Mouse (Mus musculus) T-helper 1 cell (primary cell): Measurements from ENCODE around the gene Ermard.

Experiments used
- in situ Hi-C: fragments of 300-600 bp; cut with MboI, MseI; formaldehyde crosslinking; loops from one replicate; pipeline ENCODE4 v1.15.1; 2025; ENCODE audit warnings: high pct_unique_total_duplicates

Ermard gene

GRCm38 (mm10) chr17:15115550-15115949, 74.5 kb downstream of the Ermard start:
- in situ Hi-C loops, result no loop called here

GRCm38 (mm10) chr17:15120096-15120495, 79.1 kb downstream of the Ermard start:
- in situ Hi-C loops, result no loop called here

- in situ Hi-C loops, result no loop called here
Measured at GRCm38 (mm10) chr17:15120569-15120968, 79.6 kb downstream of the Ermard start.

DNA sequence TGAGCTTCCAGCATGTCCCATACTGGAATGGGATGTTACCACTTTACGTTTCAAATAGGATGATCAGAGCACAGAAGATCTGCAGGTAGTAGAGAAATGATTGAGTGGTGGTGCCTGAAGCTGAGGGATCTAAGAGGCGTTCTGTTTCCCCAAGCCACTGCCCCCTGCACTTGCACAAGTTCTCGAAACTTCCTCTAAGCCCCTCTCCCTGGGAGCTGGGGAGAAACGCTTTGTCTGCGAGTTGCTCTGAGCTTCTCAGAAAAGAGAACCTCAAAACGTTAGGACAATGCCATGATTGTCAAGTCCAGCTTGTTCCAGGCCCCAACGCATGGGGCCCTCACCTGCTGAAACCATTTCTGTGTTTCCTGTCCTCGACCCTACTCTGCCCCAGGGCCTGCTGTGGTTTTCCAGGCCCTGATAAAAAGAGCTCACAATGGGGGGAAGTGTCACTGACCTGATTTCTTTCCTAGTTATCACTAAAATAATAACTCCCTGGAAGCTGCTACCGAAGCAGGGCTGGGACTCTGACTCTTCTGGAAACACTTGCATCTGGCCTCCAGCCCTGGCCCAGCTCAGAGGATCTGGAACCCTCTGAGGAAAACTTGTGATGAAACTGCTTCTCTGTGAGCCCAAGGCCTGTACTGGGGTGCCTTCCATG, 88.8 kb downstream of the Ermard start:
- in situ Hi-C loops, result no loop called here

GRCm38 (mm10) chr17:15130288-15130656, 89.3 kb downstream of the Ermard start:
- in situ Hi-C loops, result no loop called here

DNA sequence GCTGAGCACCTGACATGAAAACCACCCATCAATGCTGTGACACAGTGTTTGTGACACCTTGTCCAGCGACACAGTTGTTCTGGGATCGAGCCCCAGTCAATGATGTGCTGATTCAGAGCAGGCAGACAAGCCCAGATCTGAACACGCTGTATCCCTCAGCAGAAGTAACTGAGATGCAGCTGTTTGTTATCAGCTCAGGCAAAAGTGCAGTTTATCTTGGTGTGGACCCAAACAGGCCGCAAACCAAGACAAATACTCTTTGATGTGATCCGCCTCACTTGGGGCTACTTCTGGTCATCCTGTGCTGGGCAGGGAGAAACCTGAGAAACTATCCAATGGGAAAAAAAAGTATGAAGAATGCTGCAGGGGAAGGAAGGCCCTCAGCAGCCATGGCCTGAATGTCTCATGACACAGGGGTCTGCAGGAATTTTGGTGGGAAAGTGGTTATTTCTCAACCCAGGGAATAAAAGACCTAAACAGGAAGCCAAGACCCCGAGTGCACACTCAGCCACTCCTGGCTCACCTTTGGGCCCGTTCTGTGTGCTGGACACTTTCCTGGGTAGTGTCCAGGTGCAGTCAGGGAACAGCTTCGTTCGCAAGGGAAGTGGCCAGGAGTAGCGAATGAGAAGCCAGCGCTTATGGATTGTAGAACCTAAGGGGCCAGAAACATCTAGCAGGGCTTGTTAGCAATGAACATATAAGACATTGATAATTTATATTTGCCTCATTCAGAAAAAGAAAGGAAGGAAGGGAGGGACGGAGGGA, 94.1 kb downstream of the Ermard start:
- in situ Hi-C loops, result no loop called here

- in situ Hi-C loops, result no loop called here
Measured at GRCm38 (mm10) chr17:15137443-15137842, 96.4 kb downstream of the Ermard start.
